Mouse (Mus musculus) liver, adult 2 months (tissue): ENCODE measurements around the gene Qrsl1. TPM values are rescaled to one million over a fixed set of nuclear protein-coding genes. Genes with fewer than 3 reads are reported as not detected.

Experiments
- DNase-seq: peaks from one replicate; pipeline ENCODE4 v3.0.0-alpha.2; 2011; ENCODE audit warnings: low read depth, low spot score; ENCODE audit errors: extremely low read depth
- H3K27ac ChIP-seq: fragments of 200-500 bp; replicated peaks from 2 replicates; pipeline ENCODE4 v1.5.1; 2012; ENCODE audit warnings: low read depth, mild to moderate bottlenecking, control low read depth, inconsistent platforms, low read length; ENCODE audit not compliant: insufficient read depth
- H3K27me3 ChIP-seq: fragments of 200-500 bp; 2 replicates; pipeline ENCODE4 v1.6.1; 2012; ENCODE audit warnings: mild to moderate bottlenecking, moderate library complexity, low read length, inconsistent platforms; ENCODE audit not compliant: control insufficient read depth, insufficient read depth
- H3K36me3 ChIP-seq: fragments of 200-500 bp; 2 replicates; pipeline ENCODE4 v1.6.1; 2012; ENCODE audit warnings: low read length, inconsistent platforms; ENCODE audit not compliant: control insufficient read depth, insufficient read depth
- H3K4me1 ChIP-seq: fragments of 200-500 bp; 2 replicates; pipeline ENCODE4 v1.6.1; 2011; ENCODE audit warnings: low read length; ENCODE audit not compliant: control insufficient read depth, insufficient read depth
- H3K4me3 ChIP-seq: fragments of 200-500 bp; 2 replicates; pipeline ENCODE4 v1.5.1; 2011; ENCODE audit warnings: low read depth, mild to moderate bottlenecking, control low read depth, low read length, moderate library complexity; ENCODE audit not compliant: insufficient read depth
- H3K79me2 ChIP-seq: fragments of 200-500 bp; 2 replicates; pipeline ENCODE4 v1.6.1; 2012; ENCODE audit warnings: inconsistent platforms, mild to moderate bottlenecking, low read length, moderate library complexity; ENCODE audit not compliant: control insufficient read depth, insufficient read depth
- H3K9ac ChIP-seq: fragments of 200-500 bp; 2 replicates; pipeline ENCODE4 v1.6.1; 2012; ENCODE audit warnings: low read depth, mild to moderate bottlenecking, control low read depth, inconsistent platforms, low read length
- CTCF ChIP-seq: fragments of 200-500 bp; IDR thresholded peaks from 2 replicates; pipeline ENCODE4 v1.5.1; 2011; ENCODE audit warnings: low read depth, low read length, control low read depth
- POLR2A ChIP-seq: fragments of 200-500 bp; IDR thresholded peaks from 2 replicates; pipeline ENCODE4 v1.6.1; 2011; ENCODE audit warnings: low read length, control low read depth; ENCODE audit not compliant: insufficient read depth; ENCODE audit errors: extremely low read depth
- whole genome bisulfite sequencing: fragments of 180-500 bp; shearing (Covaris S2); methylation state at CpG from one replicate; pipeline ENCODE4 v1.1.7; 2018; 5-methylcytosine and 5-hydroxymethylcytosine counted together
- polyA plus RNA-seq: library from polyadenylated mRNA; depleted of rRNA; stranded (reverse); fragments of >200 nt; gene quantifications from 2 replicates; pipeline ENCODE4 v1.2.3, GENCODE M21; 2012
- total RNA-seq: library from RNA; depleted of rRNA; stranded (reverse); fragments of >200 nt; gene quantifications from 2 replicates; pipeline ENCODE4 v1.2.3, GENCODE M21; 2014

Gene Qrsl1
- total and polyA plus RNA-seq, 2 experiments = 3.1 to 5.9 TPM

DNA sequence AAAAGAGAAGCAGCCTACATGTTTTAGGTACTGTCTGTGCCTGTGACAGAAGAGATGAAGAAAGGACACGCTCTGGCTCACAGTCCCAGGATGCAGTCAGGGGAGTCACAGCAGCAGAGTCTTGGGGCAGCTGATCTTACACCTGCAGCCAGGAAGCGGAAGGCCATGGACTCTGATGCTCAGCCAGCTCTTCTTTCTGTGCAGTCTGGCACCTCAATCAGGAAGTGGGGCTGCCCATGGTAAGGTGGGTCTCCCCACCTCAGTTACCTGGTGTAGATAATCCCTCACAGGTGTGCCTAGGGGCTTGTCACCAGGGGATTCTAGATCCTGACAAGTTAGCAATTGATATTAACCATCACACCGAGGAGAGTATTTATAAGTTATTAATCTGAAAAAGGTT lies 21.6 kb upstream of the Qrsl1 start:
- no peak overlapping the region for H3K9ac ChIP-seq
- peaks cover 8% of the 10 kb centered on the region for H3K36me3 ChIP-seq
- no peak for DNase-seq
- no peaks in the 10 kb centered on the region for H3K79me2 ChIP-seq
- TF ChIP-seq POLR2A = no peak
- TF ChIP-seq CTCF = no peak
- no peaks in the 10 kb centered on the region for H3K27me3 ChIP-seq
- no peaks in the 10 kb centered on the region; the same call in 1 of the 2 replicates for H3K4me1 ChIP-seq
- 95% methylated on average over 3 of the region's 3 CpGs for WGBS
- no peak overlapping the region for H3K27ac ChIP-seq
- H3K4me3 ChIP-seq = no peak overlapping the region

DNA sequence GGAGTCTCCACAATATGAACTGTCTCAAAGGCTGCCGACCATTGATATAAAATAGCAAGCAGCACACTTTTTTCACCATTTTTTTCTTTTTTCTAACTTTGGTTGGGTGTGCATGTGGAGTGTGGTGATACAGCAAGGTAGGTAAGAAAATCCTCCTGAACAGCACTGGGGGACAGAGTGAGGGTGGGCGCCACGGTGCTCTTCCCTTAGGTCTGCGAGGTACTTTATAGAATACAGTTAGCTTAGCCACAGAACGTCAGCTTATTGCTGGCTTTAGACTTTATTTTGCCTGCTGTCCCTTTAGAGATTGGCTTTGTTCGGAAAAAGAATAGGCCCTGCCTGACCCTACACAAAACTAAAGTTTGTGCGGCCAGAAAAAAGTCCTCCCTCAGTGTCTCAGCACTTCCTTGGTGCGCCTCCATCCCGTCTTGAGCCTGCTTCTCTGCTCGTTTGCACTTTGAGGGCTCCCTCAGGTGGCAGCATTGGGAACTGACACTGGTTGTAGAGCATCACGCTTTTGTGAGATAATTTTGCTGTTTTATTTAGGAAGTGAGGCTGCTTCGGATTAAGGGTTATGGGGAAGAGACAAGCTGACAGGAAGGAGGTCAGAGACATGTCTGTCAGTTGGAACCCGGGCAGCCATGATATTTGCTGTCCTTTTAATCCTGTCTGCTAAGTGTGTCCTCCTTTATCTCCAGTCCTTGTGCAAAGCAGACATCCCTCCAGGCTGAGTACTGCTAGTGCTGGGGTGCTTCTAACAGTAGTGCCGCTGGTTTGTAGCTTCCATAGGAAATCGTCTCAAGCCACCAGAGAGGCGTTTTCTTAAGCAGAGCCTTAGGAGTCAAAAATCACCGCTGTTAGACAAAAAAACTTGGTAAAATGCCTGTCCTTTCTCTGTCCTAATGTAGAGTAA lies 17.4 kb upstream of the Qrsl1 start:
- 54% methylated on average over 17 of the region's 17 CpGs for WGBS
- TF ChIP-seq CTCF (peak; percentile 86), POLR2A (no peak)
- H3K4me3 ChIP-seq = no peak overlapping the region
- no peak overlapping the region for H3K9ac ChIP-seq
- H3K79me2 ChIP-seq = no peaks in the 10 kb centered on the region
- no peaks in the 10 kb centered on the region for H3K4me1 ChIP-seq
- no peak overlapping the region for H3K27ac ChIP-seq
- H3K36me3 ChIP-seq = peaks cover 10% of the 10 kb centered on the region
- no peak for DNase-seq
- H3K27me3 ChIP-seq = no peaks in the 10 kb centered on the region

DNA sequence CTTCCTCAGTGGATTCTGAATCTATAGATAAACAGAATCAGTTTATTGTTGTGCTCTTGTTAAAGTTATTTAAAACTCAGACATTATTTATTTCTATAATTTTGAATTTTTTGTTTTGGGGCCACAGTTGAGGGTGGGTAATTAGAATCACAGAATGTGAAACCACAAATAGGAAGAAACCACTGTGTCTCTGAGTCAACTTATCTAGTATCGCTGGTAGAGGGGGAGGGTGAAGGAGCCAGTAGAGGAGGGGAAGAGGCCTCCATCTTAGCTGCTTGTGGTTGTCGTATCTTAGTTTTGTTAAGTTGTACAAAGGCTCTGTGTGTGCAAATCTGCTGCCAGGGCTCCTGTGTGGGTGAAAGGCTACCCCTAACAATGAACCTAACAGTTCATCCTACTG lies 15.2 kb upstream of the Qrsl1 start:
- H3K9ac ChIP-seq = no peak overlapping the region
- TF ChIP-seq POLR2A (no peak), CTCF (no peak)
- no peak overlapping the region for H3K27ac ChIP-seq
- no peaks in the 10 kb centered on the region for H3K79me2 ChIP-seq
- H3K4me3 ChIP-seq = no peak overlapping the region
- no peak for DNase-seq
- H3K27me3 ChIP-seq = no peaks in the 10 kb centered on the region
- no peaks in the 10 kb centered on the region for H3K4me1 ChIP-seq
- peaks cover 7% of the 10 kb centered on the region for H3K36me3 ChIP-seq
- whole genome bisulfite sequencing = 82% methylated on average over 2 of the region's 2 CpGs

DNA sequence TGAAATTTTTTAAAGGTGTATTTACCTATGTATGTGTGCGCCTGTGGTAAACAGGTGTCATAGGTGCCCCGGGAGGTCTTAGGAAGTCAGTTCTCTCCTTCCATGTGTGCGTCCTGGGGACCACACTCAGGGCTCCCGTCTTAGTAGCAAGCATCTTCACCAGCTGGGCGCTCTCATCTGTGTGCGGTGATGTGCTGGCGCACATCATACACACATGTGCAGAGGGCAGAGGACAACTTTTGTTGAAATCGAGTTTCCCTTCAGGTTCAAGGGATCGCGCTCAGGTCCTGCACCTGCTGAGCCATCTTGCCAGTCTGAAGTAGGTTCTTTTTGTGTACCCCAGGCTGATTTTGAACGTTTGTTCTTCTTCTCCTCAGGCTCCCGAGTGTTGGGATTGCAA lies 14.6 kb upstream of the Qrsl1 start:
- Histone ChIP-seq H3K9ac (no peak overlapping the region), H3K27me3 (no peaks in the 10 kb centered on the region), H3K27ac (no peak overlapping the region), H3K4me1 (no peaks in the 10 kb centered on the region), H3K36me3 (peaks cover 8% of the 10 kb centered on the region), H3K79me2 (no peaks in the 10 kb centered on the region), H3K4me3 (no peak overlapping the region)
- 88% methylated on average over 12 of the region's 12 CpGs for WGBS
- DNase-seq = no peak
- TF ChIP-seq POLR2A = no peak

DNA sequence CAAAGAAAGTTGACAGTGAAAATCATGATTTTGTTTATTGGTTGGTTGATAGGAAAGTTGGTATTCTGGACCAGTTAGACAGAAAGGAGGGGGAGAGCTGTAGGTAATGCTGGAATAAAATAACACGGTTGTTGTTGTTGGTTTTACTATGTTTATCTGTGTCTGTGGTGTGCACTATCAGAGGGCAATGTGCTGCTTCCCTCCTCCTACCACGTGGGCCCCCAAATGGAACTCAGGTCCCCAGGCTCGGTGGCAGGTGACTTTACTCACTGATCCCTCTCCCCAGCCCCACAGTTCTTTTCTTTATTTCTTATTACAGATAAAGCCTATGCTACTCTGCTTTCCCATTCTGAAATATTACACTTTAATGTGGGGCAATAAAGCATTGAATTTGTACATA lies 10.7 kb upstream of the Qrsl1 start:
- WGBS = 82% methylated on average over 3 of the region's 3 CpGs
- no peak overlapping the region for H3K4me3 ChIP-seq

DNA sequence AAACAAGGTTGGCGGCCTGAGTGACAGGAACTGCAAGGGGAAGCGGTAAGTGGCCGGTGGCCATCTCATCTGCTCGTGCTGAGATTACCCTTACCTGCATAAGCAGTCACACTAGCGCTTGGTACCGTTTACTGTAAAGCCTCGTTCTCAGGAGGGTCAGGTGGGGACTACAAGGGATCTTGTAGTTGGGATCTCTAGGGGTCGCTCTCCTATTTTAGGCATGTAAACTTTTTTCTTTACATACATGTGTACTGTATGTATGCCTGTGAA lies 9.3 kb upstream of the Qrsl1 start:
- H3K27ac ChIP-seq = no peak overlapping the region
- H3K4me3 ChIP-seq = no peak overlapping the region
- H3K27me3 ChIP-seq = no peaks in the 10 kb centered on the region
- DNase-seq = no peak
- 87% methylated on average over 8 of the region's 8 CpGs for WGBS
- no peaks in the 10 kb centered on the region for H3K79me2 ChIP-seq
- H3K9ac ChIP-seq = no peak overlapping the region
- TF ChIP-seq POLR2A (no peak), CTCF (no peak)
- no peaks in the 10 kb centered on the region for H3K4me1 ChIP-seq
- peaks cover 13% of the 10 kb centered on the region for H3K36me3 ChIP-seq

More for the DNA sequence above, 10.7 kb upstream of the Qrsl1 start:
- H3K27me3 ChIP-seq = no peaks in the 10 kb centered on the region
- no peak for DNase-seq
- peaks cover 13% of the 10 kb centered on the region for H3K36me3 ChIP-seq
- H3K9ac ChIP-seq = no peak overlapping the region
- TF ChIP-seq CTCF (no peak), POLR2A (no peak)
- no peaks in the 10 kb centered on the region for H3K79me2 ChIP-seq
- H3K27ac ChIP-seq = no peak overlapping the region
- no peaks in the 10 kb centered on the region for H3K4me1 ChIP-seq
